11 mouse cellular contexts compared by ENCODE assay signal in genomic region chr2:91429915-91430599, GRCm38 (mm10). TPM values are rescaled to one million over a fixed set of nuclear protein-coding genes. Genes with fewer than 3 reads are reported as not detected.
DNase-seq lines count a peak whose midpoint lies in the region; ATAC-seq lines count a peak whose summit lies in the region.
"Had no signal": no experiment of that assay in that cellular context is flagged by ENCODE, and none has a peak within 500 bp of the region (broad histone marks: within the 10 kb centered on the region; RNA-seq: fewer than 3 reads in every experiment).

No protein-coding gene starts in this region.

- H3K36me3 ChIP-seq in neural tube, embryonic 11.5 days (ENCODE audit: control insufficient read depth, insufficient read depth, low read length), result no peaks in the 10 kb centered on the region
- H3K36me3 ChIP-seq in forebrain, embryonic 11.5 days (ENCODE audit: control insufficient read depth, insufficient read depth, low read length), result no peaks in the 10 kb centered on the region
- H3K36me3 ChIP-seq in limb, embryonic 10.5 days, result no peaks in the 10 kb centered on the region
- H3K36me3 ChIP-seq: G1E; stomach, embryonic 15.5 days had no signal

- ATAC-seq in neural tube, embryonic 11.5 days (ENCODE audit: insufficient read depth, low FRiP score, low TSS enrichment), result peak; percentile 65; the same call in 1 of the 2 replicates
- ATAC-seq in forebrain, embryonic 11.5 days (replicated peaks; ENCODE audit: low FRiP score), result peak; percentile 75

- WGBS in neural tube, embryonic 11.5 days, result 23% methylated on average over 9 of the region's 9 CpGs
- 11% methylated on average over 9 of the region's 9 CpGs for WGBS in forebrain, embryonic 11.5 days
- 44% methylated on average over 9 of the region's 9 CpGs for WGBS in limb, embryonic 10.5 days

- no peaks in the 10 kb centered on the region for H3K27me3 ChIP-seq in neural tube, embryonic 11.5 days (ENCODE audit: control insufficient read depth, insufficient read depth, low read length)
- no peaks in the 10 kb centered on the region for H3K27me3 ChIP-seq in forebrain, embryonic 11.5 days (ENCODE audit: control insufficient read depth, insufficient read depth, low read length)
- no peaks in the 10 kb centered on the region for H3K27me3 ChIP-seq in limb, embryonic 10.5 days (ENCODE audit: low read depth, poor library complexity, severe bottlenecking)
- H3K27me3 ChIP-seq: stomach, embryonic 15.5 days had no signal

- H3K9me3 ChIP-seq in neural tube, embryonic 11.5 days (ENCODE audit: control insufficient read depth, low read length), result no peaks in the 10 kb centered on the region
- no peaks in the 10 kb centered on the region for H3K9me3 ChIP-seq in forebrain, embryonic 11.5 days (ENCODE audit: control insufficient read depth, low read length)
- H3K9me3 ChIP-seq in limb, embryonic 10.5 days (replicated peaks), result no peaks in the 10 kb centered on the region
- H3K9me3 ChIP-seq: G1E; stomach, embryonic 15.5 days had no signal

- peak overlapping the region; percentile 22; the same call in 1 of the 2 replicates for H3K4me2 ChIP-seq in neural tube, embryonic 11.5 days (ENCODE audit: low read depth)
- peak overlapping the region; percentile 26; the same call in 1 of the 2 replicates for H3K4me2 ChIP-seq in forebrain, embryonic 11.5 days (ENCODE audit: low read depth, low read length, severe bottlenecking)
- H3K4me2 ChIP-seq: stomach, embryonic 15.5 days had no signal

- peak overlapping the region; percentile 49 for H3K27ac ChIP-seq in neural tube, embryonic 11.5 days (ENCODE audit: low read depth, low read length)
- peak overlapping the region; percentile 82 for H3K27ac ChIP-seq in forebrain, embryonic 11.5 days (ENCODE audit: low read depth, low read length)
- peak overlapping the region; percentile 69 for H3K27ac ChIP-seq in limb, embryonic 10.5 days
- H3K27ac ChIP-seq: macrophage; stomach, embryonic 15.5 days had no signal

- peak; percentile 31 for DNase-seq in neural tube, embryonic 11.5 days (ENCODE audit: low spot score)
- no peak for DNase-seq in neural tube, embryonic 10.5 days (ENCODE audit: extremely low spot score, low spot score)
- no peak for DNase-seq in forebrain, embryonic 11.5 days (ENCODE audit: low spot score)
- no peak for DNase-seq in limb, embryonic 10.5 days (ENCODE audit: low spot score)
- peak; percentile 55 for DNase-seq in retina, postnatal 1 day
- no peak for DNase-seq in left cerebral cortex, postnatal 10 days (ENCODE audit: extremely low spot score in 1 of 2, low spot score in 2 of 2)
- no peak for DNase-seq in right cerebral cortex, adult 2 months (ENCODE audit: low spot score in 2 of 2)
- DNase-seq: adrenal gland, adult 8-10 months had no signal

- H3K4me1 ChIP-seq in neural tube, embryonic 11.5 days (ENCODE audit: control insufficient read depth, insufficient read depth, low read length), result peaks cover 17% of the 10 kb centered on the region
- H3K4me1 ChIP-seq in forebrain, embryonic 11.5 days (replicated peaks; ENCODE audit: control insufficient read depth, insufficient read depth, low read length), result peaks cover 18% of the 10 kb centered on the region
- peaks cover 10% of the 10 kb centered on the region for H3K4me1 ChIP-seq in limb, embryonic 10.5 days

- H3K4me3 ChIP-seq in neural tube, embryonic 11.5 days (ENCODE audit: low read depth, low read length), result no peak overlapping the region
- no peak overlapping the region for H3K4me3 ChIP-seq in forebrain, embryonic 11.5 days (ENCODE audit: low read depth, low read length)
- no peak overlapping the region for H3K4me3 ChIP-seq in limb, embryonic 10.5 days
- H3K4me3 ChIP-seq: stomach, embryonic 15.5 days had no signal

- no peak overlapping the region for H3K9ac ChIP-seq in neural tube, embryonic 11.5 days (ENCODE audit: low read length)
- H3K9ac ChIP-seq in forebrain, embryonic 11.5 days (ENCODE audit: low read length), result peak overlapping the region; percentile 9; the same call in 1 of the 2 replicates
- H3K9ac ChIP-seq: stomach, embryonic 15.5 days had no signal

- intact Hi-C loops in left cerebral cortex, postnatal 10 days (cut with DNase I), result no loop called here

RNA-seq across cellular contexts. Expression of gene 1110051M20Rik, which starts 14.4 kb away (rescaled TPM):
- 98.5 and 98.6 TPM in 2 replicates for polyA plus RNA-seq in neural tube, embryonic 11.5 days (2014; fragmentation: Nextera tagmentation; extraction: Ambion mirVana)
- polyA plus RNA-seq in forebrain, embryonic 11.5 days (2014; fragmentation: Nextera tagmentation; extraction: Ambion mirVana), result 102 and 114 TPM in 2 replicates
- polyA plus RNA-seq in limb, embryonic 10.5 days (2016; fragmentation: Nextera tagmentation; extraction: Ambion mirVana), result 63.9 and 78.3 TPM in 2 replicates
- 100 to 1,000 TPM in 1 of 2 experiments, 10 to 100 TPM in 1; 99.7 to 106 TPM for total RNA-seq in left cerebral cortex, postnatal 10 days (2021)

RNA-seq across cellular contexts. Expression of gene Lrp4, which starts 27.3 kb away (rescaled TPM):
- 5.4 and 5.8 TPM in 2 replicates for polyA plus RNA-seq in neural tube, embryonic 11.5 days (2014; fragmentation: Nextera tagmentation; extraction: Ambion mirVana)
- polyA plus RNA-seq in forebrain, embryonic 11.5 days (2014; fragmentation: Nextera tagmentation; extraction: Ambion mirVana), result 10.2 and 11.3 TPM in 2 replicates
- polyA plus RNA-seq in limb, embryonic 10.5 days (2016; fragmentation: Nextera tagmentation; extraction: Ambion mirVana), result 6.5 and 6.9 TPM in 2 replicates
- total RNA-seq in left cerebral cortex, postnatal 10 days (2021), result 10 to 100 TPM; 26.3 to 26.4 TPM
- polyA plus RNA-seq: G1E had no signal

Comparison
In these comparisons a context has a peak if more than half of its experiments do, and no peak if none do; other contexts are left out.
1. DNase-seq: peak in neural tube, embryonic 11.5 days (single experiment) and retina, postnatal 1 day (single experiment); none in neural tube, embryonic 10.5 days (single experiment), forebrain, embryonic 11.5 days (single experiment), limb, embryonic 10.5 days (single experiment), left cerebral cortex, postnatal 10 days (0 of 2) and right cerebral cortex, adult 2 months (0 of 2).
2. Peak in every context shown above with its lines, with median percentiles within 50 percentile points of each other: H3K27ac ChIP-seq.